Mouse (Mus musculus): ENCODE data around the gene Med9. TPM values are rescaled to one million over a fixed set of nuclear protein-coding genes. Genes with fewer than 3 reads are reported as not detected.
"Not testable (repeated sequence)": the region's sequence is repeated elsewhere in the genome, so short reads cannot be mapped to it uniquely, and the experiment has no call there.

Med9 gene
- polyA plus RNA-seq, 1 experiment from 2014 or later: 19.4 TPM

DNA sequence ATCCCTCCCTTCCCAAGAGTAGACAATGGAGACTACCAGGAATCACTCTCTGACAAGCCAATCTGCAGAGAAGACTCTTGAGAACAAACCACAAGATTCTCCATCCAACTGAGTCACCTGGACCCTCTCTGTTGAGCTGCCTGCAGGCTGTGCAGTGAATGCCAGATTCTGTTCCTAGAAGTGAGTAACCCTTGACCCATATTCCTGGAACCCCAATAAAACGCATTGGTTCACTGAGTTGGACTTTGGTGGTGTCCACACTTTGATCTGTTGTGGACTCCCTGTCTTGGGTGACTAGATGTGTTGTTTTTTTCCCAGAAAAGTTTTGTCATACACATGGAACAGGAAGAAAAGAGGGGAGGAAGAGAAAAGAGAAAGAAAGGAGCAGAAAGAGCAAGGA lies 8.2 kb upstream of the Med9 start:
- peak overlapping the region; percentile 77 for H3K27ac ChIP-seq (ENCODE audit: low read depth, low read length)

GRCm38 (mm10) chr11:59940645-59941044 lies 7.4 kb upstream of the Med9 start:
- H3K9ac ChIP-seq (ENCODE audit: low read depth, low read length): peak overlapping the region; percentile 3; the same call in 1 of the 2 replicates
- no peaks in the 10 kb centered on the region for H3K9me3 ChIP-seq (ENCODE audit: control insufficient read depth)
- no peaks in the 10 kb centered on the region for H3K36me3 ChIP-seq (ENCODE audit: control insufficient read depth, insufficient read depth)
- peak; percentile 66 for ATAC-seq
- H3K4me3 ChIP-seq (ENCODE audit: low read depth, low read length): no peak overlapping the region
- H3K4me1 ChIP-seq (replicated peaks; ENCODE audit: control insufficient read depth, insufficient read depth, low read length): 0 out of 2 replicates have a peak, but pooled peaks cover 7% of the 10 kb centered on the region
- peak overlapping the region; percentile 77 for H3K27ac ChIP-seq (ENCODE audit: low read depth, low read length)
- 49% methylated on average over 3 of the region's 3 CpGs for WGBS
- no peak overlapping the region for H3K4me2 ChIP-seq (replicated peaks; ENCODE audit: low read depth)
- H3K27me3 ChIP-seq (replicated peaks; ENCODE audit: control insufficient read depth, insufficient read depth, low read length): no peaks in the 10 kb centered on the region
- no peak for TF ChIP-seq CTCF (IDR thresholded peaks at IDR 0.05; ENCODE audit: low read depth)

More for the DNA sequence above, 8.2 kb upstream of the Med9 start:
- H3K27me3 ChIP-seq (replicated peaks; ENCODE audit: control insufficient read depth, insufficient read depth, low read length): no peaks in the 10 kb centered on the region
- no peak overlapping the region for H3K4me3 ChIP-seq (ENCODE audit: low read depth, low read length)
- 22% methylated on average over 1 of the region's 1 CpGs for WGBS
- no peak overlapping the region for H3K9ac ChIP-seq (ENCODE audit: low read depth, low read length)
- no peaks in the 10 kb centered on the region for H3K36me3 ChIP-seq (ENCODE audit: control insufficient read depth, insufficient read depth)
- H3K9me3 ChIP-seq (ENCODE audit: control insufficient read depth): no peaks in the 10 kb centered on the region
- no peak overlapping the region for H3K4me2 ChIP-seq (replicated peaks; ENCODE audit: low read depth)
- 0 out of 2 replicates have a peak, but pooled peaks cover 7% of the 10 kb centered on the region for H3K4me1 ChIP-seq (replicated peaks; ENCODE audit: control insufficient read depth, insufficient read depth, low read length)
- no peak for TF ChIP-seq CTCF (IDR thresholded peaks at IDR 0.05; ENCODE audit: low read depth)
- ATAC-seq: peak; percentile 50

DNA sequence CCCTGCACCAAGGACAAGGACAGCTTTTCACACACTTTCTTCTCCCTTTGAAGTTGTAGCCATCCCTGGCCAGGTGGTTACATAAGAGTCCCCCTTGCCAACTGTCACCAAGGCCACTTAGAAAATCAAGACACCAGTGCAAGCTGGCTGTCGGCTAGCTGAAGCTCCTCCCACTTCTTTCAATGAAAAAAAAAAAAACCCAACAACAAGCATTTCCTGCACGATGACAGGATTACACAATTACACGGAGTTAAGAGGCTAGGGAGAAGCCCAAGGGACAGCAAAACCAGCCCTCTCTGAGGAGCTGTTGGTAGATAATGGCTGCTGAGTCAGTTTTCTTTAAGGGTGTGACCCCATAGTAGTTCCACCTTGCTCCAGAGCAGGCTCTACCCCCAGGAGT lies 6.6 kb upstream of the Med9 start:
- 0 out of 2 replicates have a peak, but pooled peaks cover 7% of the 10 kb centered on the region for H3K4me1 ChIP-seq (replicated peaks; ENCODE audit: control insufficient read depth, insufficient read depth, low read length)
- H3K36me3 ChIP-seq (ENCODE audit: control insufficient read depth, insufficient read depth): no peaks in the 10 kb centered on the region
- WGBS: 4% methylated on average over 3 of the region's 3 CpGs
- no peaks in the 10 kb centered on the region for H3K9me3 ChIP-seq (ENCODE audit: control insufficient read depth)
- no peak overlapping the region for H3K9ac ChIP-seq (ENCODE audit: low read depth, low read length)
- no peak for TF ChIP-seq CTCF (IDR thresholded peaks at IDR 0.05; ENCODE audit: low read depth)
- no peak overlapping the region for H3K4me2 ChIP-seq (replicated peaks; ENCODE audit: low read depth)
- peak; percentile 42 for ATAC-seq
- H3K27ac ChIP-seq (ENCODE audit: low read depth, low read length): peak overlapping the region; percentile 73; the same call in 1 of the 2 replicates
- H3K4me3 ChIP-seq (ENCODE audit: low read depth, low read length): no peak overlapping the region
- H3K27me3 ChIP-seq (replicated peaks; ENCODE audit: control insufficient read depth, insufficient read depth, low read length): no peaks in the 10 kb centered on the region

GRCm38 (mm10) chr11:59944855-59945254 lies 3.2 kb upstream of the Med9 start:
- not testable (repeated sequence) for ATAC-seq; H3K36me3 ChIP-seq (ENCODE audit: control insufficient read depth, insufficient read depth); H3K4me2 ChIP-seq (replicated peaks; ENCODE audit: low read depth); H3K4me3 ChIP-seq (ENCODE audit: low read depth, low read length); H3K27me3 ChIP-seq (replicated peaks; ENCODE audit: control insufficient read depth, insufficient read depth, low read length); H3K4me1 ChIP-seq (replicated peaks; ENCODE audit: control insufficient read depth, insufficient read depth, low read length); H3K27ac ChIP-seq (ENCODE audit: low read depth, low read length); H3K9me3 ChIP-seq (ENCODE audit: control insufficient read depth); H3K9ac ChIP-seq (ENCODE audit: low read depth, low read length)
- 92% methylated on average over 9 of the region's 10 CpGs for WGBS

DNA sequence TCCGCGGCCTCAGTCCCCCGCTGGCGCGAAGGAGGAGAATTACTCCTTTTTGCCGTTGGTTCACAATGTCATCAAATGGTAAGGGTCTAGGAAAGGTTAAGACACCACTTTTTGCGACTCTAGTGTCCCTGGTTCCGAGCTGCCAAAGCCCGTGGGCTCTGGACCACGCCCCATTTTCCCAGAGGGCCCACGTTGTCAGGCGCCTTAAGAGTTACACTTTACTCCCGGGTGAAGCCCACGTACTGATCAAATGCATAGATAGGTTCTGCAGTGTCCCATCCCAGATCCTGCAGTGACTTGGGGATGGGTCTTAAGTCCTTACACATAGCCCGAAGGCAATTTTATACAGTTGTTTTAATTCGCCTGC lies 378 bp downstream of the Med9 start:
- peak overlapping the region; percentile 15; the same call in 1 of the 2 replicates for H3K27ac ChIP-seq (ENCODE audit: low read depth, low read length)
- no peaks in the 10 kb centered on the region for H3K4me1 ChIP-seq (replicated peaks; ENCODE audit: control insufficient read depth, insufficient read depth, low read length)
- H3K9ac ChIP-seq (ENCODE audit: low read depth, low read length): peak overlapping the region; percentile 78
- H3K36me3 ChIP-seq (ENCODE audit: control insufficient read depth, insufficient read depth): no peaks in the 10 kb centered on the region; the same call in 1 of the 2 replicates
- peak overlapping the region; percentile 64 for H3K4me3 ChIP-seq (ENCODE audit: low read depth, low read length)
- no peak for TF ChIP-seq CTCF (IDR thresholded peaks at IDR 0.05; ENCODE audit: low read depth)
- H3K27me3 ChIP-seq (replicated peaks; ENCODE audit: control insufficient read depth, insufficient read depth, low read length): no peaks in the 10 kb centered on the region
- 2% methylated on average over 16 of the region's 16 CpGs for WGBS
- peak; percentile 50 for ATAC-seq
- no peaks in the 10 kb centered on the region for H3K9me3 ChIP-seq (ENCODE audit: control insufficient read depth)
- H3K4me2 ChIP-seq (replicated peaks; ENCODE audit: low read depth): peak overlapping the region; percentile 76

GRCm38 (mm10) chr11:59952892-59953291 lies 4.9 kb downstream of the Med9 start:
- Histone ChIP-seq H3K36me3 (ENCODE audit: control insufficient read depth, insufficient read depth) (peaks cover 4% of the 10 kb centered on the region; the same call in 1 of the 2 replicates), H3K9ac (ENCODE audit: low read depth, low read length) (no peak overlapping the region), H3K4me1 (replicated peaks; ENCODE audit: control insufficient read depth, insufficient read depth, low read length) (no peaks in the 10 kb centered on the region), H3K27me3 (replicated peaks; ENCODE audit: control insufficient read depth, insufficient read depth, low read length) (no peaks in the 10 kb centered on the region), H3K9me3 (ENCODE audit: control insufficient read depth) (no peaks in the 10 kb centered on the region), H3K4me2 (replicated peaks; ENCODE audit: low read depth) (no peak overlapping the region), H3K4me3 (ENCODE audit: low read depth, low read length) (no peak overlapping the region), H3K27ac (ENCODE audit: low read depth, low read length) (no peak overlapping the region)
- TF ChIP-seq CTCF (IDR thresholded peaks at IDR 0.05; ENCODE audit: low read depth): no peak
- no peak for ATAC-seq
- WGBS: 82% methylated on average over 14 of the region's 14 CpGs

DNA sequence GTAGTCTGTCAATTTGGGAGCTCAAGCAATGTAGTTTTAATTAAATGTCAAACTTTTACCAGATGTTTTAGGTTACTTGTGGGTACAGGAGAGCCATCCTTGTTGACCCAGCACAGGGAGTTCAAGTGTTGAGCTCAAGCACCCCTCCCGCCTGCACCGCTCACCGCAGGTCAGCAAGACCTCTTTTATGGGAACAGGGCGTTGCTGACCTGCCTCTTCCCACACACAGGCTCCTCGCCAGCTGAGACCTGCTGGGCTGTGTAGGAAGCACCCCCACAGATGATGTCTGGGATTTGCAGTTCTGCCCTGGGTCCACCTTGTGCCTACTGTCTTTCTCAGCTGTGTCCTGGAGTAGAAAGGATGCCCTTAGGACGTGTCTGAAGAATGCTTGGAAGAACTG lies 8.7 kb downstream of the Med9 start:
- 87% methylated on average over 6 of the region's 6 CpGs for WGBS
- no peak for TF ChIP-seq CTCF (IDR thresholded peaks at IDR 0.05; ENCODE audit: low read depth)
- peaks cover 19% of the 10 kb centered on the region; the same call in 1 of the 2 replicates for H3K36me3 ChIP-seq (ENCODE audit: control insufficient read depth, insufficient read depth)
- no peak overlapping the region for H3K4me3 ChIP-seq (ENCODE audit: low read depth, low read length)
- no peaks in the 10 kb centered on the region for H3K4me1 ChIP-seq (replicated peaks; ENCODE audit: control insufficient read depth, insufficient read depth, low read length)
- H3K27me3 ChIP-seq (replicated peaks; ENCODE audit: control insufficient read depth, insufficient read depth, low read length): no peaks in the 10 kb centered on the region
- no peaks in the 10 kb centered on the region for H3K9me3 ChIP-seq (ENCODE audit: control insufficient read depth)
- H3K9ac ChIP-seq (ENCODE audit: low read depth, low read length): no peak overlapping the region
- H3K4me2 ChIP-seq (replicated peaks; ENCODE audit: low read depth): no peak overlapping the region
- ATAC-seq: no peak
- no peak overlapping the region for H3K27ac ChIP-seq (ENCODE audit: low read depth, low read length)
